Mouse (Mus musculus) cerebellum, postnatal 4 days (tissue): ENCODE results near the gene Atp2c1.

Experiments used
- DNase-seq, 2 experiments: peaks; one replicate each; pipeline ENCODE4 v3.0.0; 2022; ENCODE audit warnings: low spot score in 2 of 2, mixed read lengths in 1 of 2

Gene Atp2c1

DNA sequence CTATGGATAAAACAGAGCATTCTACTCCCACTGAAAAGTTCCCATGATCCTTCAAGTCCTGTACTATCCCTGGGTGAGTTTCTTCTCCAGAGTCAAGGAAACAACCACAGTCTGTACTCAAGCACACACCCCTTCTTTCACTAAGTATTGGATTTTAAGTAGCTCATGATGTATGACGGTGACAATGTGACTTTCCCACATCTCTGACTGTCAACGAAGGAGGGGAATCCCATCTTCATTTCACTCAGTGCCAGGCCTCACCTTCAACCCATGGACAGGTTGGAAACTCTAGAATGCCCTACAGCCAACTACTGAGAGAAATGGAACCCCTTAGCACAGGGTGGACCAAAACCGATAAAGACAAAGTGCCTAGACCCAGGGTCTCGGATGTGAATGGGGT is 160.9 kb downstream of the Atp2c1 start:
- no peak for DNase-seq

DNA sequence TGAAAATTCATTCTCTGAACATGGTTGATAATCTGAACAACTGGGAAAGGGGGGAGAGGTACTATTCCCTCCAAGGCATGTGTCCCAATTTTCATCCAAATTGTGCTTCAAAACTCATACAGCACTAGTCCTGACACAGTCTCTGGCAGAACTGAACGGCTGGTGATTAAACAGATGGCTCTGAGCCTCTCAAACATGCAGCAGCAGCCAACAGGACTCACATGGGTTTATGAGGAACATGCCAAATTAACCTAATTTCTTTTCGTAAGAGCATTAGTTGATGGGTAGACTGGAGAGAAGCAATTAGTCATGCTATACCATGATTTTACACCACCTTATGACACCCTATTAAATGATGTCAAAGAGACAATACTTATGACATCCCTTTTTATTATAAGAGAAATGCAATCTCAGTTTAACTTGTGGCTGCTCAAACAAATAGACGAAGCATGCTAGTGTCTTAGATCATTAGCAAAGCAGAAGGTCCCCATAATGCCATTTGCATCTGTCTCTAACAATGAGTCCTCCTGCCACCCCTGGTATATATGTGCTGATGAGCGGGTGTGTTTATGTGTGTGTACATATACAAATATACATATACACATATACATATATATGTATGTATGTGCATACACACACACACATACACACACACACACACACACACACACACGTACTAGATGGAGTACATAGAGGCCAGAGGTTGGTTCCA is 163.4 kb downstream of the Atp2c1 start:
- no peak for DNase-seq

DNA sequence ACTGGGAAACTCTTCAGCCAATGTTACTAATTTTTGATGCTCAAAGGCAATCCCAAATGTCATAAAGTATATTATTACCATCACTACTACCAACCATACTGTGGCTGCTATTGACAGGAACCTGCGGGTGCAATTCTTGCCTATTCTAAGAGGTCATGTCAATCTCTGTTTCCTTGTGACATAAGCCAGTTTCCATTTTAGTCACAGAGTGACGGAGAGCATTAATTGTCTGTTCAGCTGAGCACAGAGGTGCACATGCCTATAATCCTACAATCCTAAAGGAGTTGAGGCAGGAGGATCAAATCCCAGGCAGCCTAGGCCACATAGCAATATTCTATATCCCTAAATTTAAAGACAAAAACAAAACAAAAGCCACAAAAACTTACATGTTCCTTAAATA is 164.9 kb downstream of the Atp2c1 start:
- no peak for DNase-seq
